Mouse (Mus musculus): ENCODE measurements around the gene Cdc34. TPM values are rescaled to one million over a fixed set of nuclear protein-coding genes. Genes with fewer than 3 reads are reported as not detected.
A peak's percentile ranks its signal among the peaks of the same experiment; 100 is the strongest.

Cdc34 gene
- polyA plus RNA-seq, 1 experiment from 2014 or later = 196 TPM

DNA sequence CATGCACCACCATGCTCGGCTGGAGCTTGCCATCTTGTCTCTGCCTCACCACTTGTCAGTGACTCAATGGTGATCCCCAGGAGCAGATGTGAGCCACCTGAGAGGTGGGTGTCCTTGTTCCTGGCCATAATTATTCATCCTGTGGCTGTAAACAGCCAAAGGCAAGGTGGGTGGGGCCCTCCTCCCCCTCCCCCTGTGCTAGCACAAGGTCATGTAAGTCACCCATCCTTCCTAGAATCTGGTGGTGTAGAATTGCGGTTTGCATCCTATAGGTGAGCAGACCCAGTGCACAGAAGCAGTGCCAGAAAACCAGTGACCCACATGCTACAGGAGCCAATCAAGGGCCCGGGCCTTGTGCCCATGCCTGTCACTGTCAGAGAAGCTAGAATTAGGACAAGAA is 8.9 kb upstream of the Cdc34 start:
- no peak overlapping the region for H3K9ac ChIP-seq
- H3K9me3 ChIP-seq (replicated peaks) = no peaks in the 10 kb centered on the region
- no peak overlapping the region for H3K4me2 ChIP-seq
- peaks cover 28% of the 10 kb centered on the region for H3K4me1 ChIP-seq
- WGBS (ENCODE audit: insufficient replicate concordance) = 75% methylated on average over 3 of the region's 3 CpGs
- no peak overlapping the region for H3K4me3 ChIP-seq
- H3K27me3 ChIP-seq (replicated peaks) = peaks cover 11% of the 10 kb centered on the region
- no peak overlapping the region for H3K27ac ChIP-seq
- ATAC-seq = no peak
- H3K36me3 ChIP-seq = peaks cover 17% of the 10 kb centered on the region

DNA sequence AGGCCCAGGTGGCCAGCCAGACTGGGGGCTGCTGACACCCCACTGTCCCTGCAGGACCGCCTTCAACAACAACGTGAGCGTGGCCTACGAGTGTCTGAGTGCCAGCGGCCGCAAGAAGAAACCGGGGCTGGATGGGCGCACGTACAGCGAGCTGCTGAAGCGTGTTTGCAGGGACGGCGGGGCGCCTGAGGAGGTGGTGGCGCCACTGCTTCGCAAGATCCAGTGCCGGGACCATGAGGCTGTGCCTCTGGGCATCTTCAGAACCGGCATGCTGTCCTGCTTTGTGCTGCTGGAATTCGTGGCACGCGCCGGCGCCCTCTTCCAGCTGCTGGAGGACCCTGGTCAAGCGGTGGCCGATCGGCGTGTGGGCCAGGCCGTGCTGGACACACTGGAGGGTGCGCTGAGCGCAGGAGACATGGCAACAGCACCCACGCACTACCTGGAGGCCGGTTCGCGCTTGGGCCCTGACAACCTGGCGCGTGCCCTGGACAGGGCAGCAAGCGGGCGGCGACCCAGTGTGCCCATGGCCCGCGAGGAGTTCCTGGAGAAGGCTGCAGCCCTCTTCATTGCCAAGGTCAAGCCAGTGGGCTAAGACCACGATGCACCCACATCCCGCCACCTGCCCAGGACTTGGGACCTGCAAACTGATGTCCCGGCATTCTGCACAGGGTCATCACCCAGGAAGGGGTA is 6.5 kb upstream of the Cdc34 start:
- Histone ChIP-seq H3K4me2 (no peak overlapping the region), H3K4me1 (peaks cover 19% of the 10 kb centered on the region), H3K4me3 (no peak overlapping the region)

DNA sequence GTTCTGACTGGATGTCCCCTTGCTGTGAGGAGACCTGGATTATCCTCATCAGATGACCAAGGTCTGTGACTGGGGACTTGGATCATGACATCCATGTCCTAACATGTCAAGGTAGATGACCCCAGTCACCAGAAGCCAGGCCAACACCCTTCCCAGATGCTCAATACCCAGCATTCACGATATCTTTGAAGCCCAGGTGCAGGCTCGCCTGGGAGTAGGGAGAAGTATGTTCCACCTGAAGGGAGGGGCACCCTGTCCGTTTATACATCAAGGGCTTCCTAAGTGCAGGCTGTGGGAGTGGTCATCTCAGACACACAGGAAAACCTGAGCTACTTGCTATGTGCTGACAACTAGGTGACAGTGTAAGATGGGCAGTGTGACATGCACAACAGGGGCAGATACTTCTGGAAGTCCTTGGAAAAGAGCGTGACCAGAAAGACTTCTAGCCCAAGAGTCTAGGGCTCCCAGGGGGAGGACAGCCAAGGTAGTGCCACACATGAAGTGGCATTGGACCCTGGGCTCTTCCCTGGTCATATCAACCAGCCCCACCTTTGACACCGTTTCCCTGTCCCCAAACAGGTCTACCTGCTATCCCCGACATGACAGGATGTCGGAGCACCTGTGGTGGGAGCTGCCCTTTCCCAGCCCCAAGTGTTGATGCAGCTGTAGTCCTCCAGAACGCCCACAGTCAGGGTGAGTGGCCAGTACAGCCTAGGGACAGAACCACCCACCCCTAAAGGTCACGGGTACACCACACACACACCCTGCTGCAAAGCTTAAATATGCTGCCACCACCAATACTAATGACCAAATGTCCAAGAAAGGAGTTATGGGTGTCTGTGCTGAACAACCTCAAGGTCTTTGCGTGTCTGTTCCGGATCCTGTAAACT is 1.1 kb upstream of the Cdc34 start:
- peaks cover 14% of the 10 kb centered on the region for H3K27me3 ChIP-seq (replicated peaks)
- no peaks in the 10 kb centered on the region for H3K9me3 ChIP-seq (replicated peaks)
- peaks cover 41% of the 10 kb centered on the region for H3K4me1 ChIP-seq
- H3K27ac ChIP-seq = peak overlapping the region; percentile 96
- peak overlapping the region; percentile 87 for H3K4me2 ChIP-seq
- H3K9ac ChIP-seq = peak overlapping the region; percentile 70
- H3K4me3 ChIP-seq = peak overlapping the region; percentile 94
- ATAC-seq = peak; percentile 18
- H3K36me3 ChIP-seq = peaks cover 28% of the 10 kb centered on the region
- 26% methylated on average over 11 of the region's 11 CpGs for WGBS (ENCODE audit: insufficient replicate concordance)

More for the DNA sequence above, 6.5 kb upstream of the Cdc34 start:
- H3K9me3 ChIP-seq (replicated peaks) = no peaks in the 10 kb centered on the region
- peaks cover 17% of the 10 kb centered on the region for H3K36me3 ChIP-seq
- 53% methylated on average over 44 of the region's 44 CpGs for WGBS (ENCODE audit: insufficient replicate concordance)
- H3K27me3 ChIP-seq (replicated peaks) = peaks cover 21% of the 10 kb centered on the region
- no peak overlapping the region for H3K9ac ChIP-seq
- no peak overlapping the region for H3K27ac ChIP-seq
- ATAC-seq = no peak

DNA sequence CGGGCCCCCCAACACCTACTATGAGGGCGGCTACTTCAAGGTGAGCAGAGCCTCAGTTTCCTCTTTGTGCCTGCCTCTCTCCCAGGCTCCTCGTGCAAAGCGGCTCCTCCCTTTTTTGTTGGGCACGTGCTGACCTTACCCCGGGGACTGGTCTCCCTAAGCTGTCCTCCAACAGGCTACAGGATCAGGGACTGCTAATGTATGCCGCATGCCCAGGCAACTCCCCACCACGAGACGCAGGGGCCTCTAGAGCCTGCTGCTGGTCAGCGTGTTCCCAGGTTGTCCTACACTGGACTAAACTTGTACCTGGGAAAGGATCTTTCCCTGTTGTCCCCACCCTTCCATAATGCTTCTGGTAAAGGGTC is 538 bp downstream of the Cdc34 start:
- H3K27me3 ChIP-seq (replicated peaks) = peaks cover 10% of the 10 kb centered on the region; the same call in 1 of the 2 replicates
- peak overlapping the region; percentile 96 for H3K27ac ChIP-seq
- ATAC-seq = no peak
- H3K4me2 ChIP-seq = peak overlapping the region; percentile 87
- H3K4me3 ChIP-seq = peak overlapping the region; percentile 94
- peaks cover 41% of the 10 kb centered on the region for H3K36me3 ChIP-seq
- H3K4me1 ChIP-seq = peaks cover 41% of the 10 kb centered on the region
- 0% methylated on average over 10 of the region's 10 CpGs for WGBS (ENCODE audit: insufficient replicate concordance)
- peak overlapping the region; percentile 91 for H3K9ac ChIP-seq
- H3K9me3 ChIP-seq (replicated peaks) = no peaks in the 10 kb centered on the region

DNA sequence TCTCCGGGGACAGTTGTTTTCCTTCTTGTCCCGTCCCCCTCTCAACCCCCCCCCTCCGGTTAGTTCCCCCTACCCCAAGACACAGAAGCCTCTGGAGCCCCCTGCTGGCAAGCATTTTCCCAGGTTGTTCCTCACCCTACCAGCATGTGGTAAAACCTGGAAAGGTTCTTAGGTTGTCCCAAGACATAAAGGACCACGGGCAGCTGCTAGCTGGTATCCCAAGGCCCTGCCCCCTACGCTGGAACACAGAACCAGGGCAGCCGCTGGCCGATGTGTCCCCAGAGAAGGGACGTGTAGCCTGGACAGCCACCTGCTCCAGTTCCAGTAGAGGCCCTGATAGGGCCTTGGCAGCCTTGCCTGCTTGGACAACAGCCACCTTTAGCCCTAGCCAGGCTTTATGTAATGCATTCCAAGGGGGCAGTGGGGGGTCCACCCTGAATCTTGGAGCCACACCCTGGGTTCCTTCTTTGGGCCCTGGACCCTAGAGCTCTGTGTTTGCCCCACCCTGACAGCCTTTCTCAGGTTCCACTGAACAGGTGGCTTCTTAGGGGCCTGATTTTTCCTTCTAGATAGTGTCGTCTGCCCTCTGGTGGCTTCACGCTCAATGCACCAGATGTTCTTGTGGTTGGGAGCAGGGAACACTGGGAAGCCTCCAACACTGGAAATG is 1.1 kb downstream of the Cdc34 start:
- peak overlapping the region; percentile 94 for H3K4me3 ChIP-seq
- H3K27ac ChIP-seq = peak overlapping the region; percentile 96
- peak overlapping the region; percentile 87 for H3K4me2 ChIP-seq
- H3K36me3 ChIP-seq = peaks cover 47% of the 10 kb centered on the region
- H3K4me1 ChIP-seq = peaks cover 41% of the 10 kb centered on the region
- H3K9me3 ChIP-seq (replicated peaks) = no peaks in the 10 kb centered on the region
- H3K27me3 ChIP-seq (replicated peaks) = peaks cover 10% of the 10 kb centered on the region; the same call in 1 of the 2 replicates
- WGBS (ENCODE audit: insufficient replicate concordance) = 3% methylated on average over 10 of the region's 10 CpGs
- peak overlapping the region; percentile 91 for H3K9ac ChIP-seq
- no peak for ATAC-seq

DNA sequence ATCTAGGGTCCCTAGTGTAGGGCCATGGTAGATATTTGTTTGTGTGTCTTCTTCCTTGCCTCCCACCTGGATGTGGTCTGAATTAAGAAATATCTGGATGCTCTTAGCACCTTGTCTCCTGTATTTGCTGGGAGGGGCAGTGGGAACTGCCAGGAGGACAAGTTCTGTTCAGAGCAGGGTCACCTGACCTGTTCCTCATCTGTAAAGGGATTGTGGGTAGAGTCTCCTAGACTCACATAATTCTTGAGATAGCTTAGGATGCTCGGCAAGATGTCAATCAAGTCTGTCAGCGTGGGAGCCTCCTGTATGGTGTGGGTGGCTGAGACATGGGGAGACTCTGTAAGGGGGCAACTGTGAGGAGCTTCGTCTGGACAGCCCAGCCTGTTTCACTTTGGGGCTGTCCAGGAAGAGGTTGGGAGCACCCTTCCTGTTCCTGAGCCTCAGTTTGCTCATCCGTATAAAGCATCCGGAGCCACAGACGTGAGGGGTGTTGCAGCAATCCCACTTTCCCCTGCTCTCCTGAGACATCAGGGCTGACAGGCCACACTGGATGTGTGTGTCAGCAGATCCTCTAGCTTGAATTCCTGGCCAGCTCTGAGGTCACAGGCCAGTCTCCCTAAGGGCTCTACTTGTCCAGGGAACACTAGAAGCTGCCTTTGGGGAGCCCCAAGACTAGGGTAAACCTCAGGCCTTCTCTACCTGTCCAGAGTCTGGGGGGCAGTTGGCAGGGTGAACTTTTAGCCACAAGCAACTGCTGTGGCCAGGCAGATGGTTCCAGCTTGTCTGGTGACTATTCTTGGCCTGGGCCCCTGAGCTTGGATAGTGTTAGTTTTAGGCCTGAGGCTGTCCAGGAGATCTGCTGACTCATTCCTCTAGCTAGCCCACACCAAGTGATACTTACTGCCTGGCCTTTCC is 2.0 kb downstream of the Cdc34 start:
- Histone ChIP-seq H3K4me2 (peak overlapping the region; percentile 87), H3K4me3 (peak overlapping the region; percentile 94), H3K4me1 (peaks cover 41% of the 10 kb centered on the region), H3K9me3 (replicated peaks) (no peaks in the 10 kb centered on the region), H3K9ac (peak overlapping the region; percentile 91), H3K27me3 (replicated peaks) (peaks cover 4% of the 10 kb centered on the region; the same call in 1 of the 2 replicates), H3K27ac (peak overlapping the region; percentile 96), H3K36me3 (peaks cover 56% of the 10 kb centered on the region)
- no peak for ATAC-seq
- WGBS (ENCODE audit: insufficient replicate concordance) = 68% methylated on average over 6 of the region's 6 CpGs

DNA sequence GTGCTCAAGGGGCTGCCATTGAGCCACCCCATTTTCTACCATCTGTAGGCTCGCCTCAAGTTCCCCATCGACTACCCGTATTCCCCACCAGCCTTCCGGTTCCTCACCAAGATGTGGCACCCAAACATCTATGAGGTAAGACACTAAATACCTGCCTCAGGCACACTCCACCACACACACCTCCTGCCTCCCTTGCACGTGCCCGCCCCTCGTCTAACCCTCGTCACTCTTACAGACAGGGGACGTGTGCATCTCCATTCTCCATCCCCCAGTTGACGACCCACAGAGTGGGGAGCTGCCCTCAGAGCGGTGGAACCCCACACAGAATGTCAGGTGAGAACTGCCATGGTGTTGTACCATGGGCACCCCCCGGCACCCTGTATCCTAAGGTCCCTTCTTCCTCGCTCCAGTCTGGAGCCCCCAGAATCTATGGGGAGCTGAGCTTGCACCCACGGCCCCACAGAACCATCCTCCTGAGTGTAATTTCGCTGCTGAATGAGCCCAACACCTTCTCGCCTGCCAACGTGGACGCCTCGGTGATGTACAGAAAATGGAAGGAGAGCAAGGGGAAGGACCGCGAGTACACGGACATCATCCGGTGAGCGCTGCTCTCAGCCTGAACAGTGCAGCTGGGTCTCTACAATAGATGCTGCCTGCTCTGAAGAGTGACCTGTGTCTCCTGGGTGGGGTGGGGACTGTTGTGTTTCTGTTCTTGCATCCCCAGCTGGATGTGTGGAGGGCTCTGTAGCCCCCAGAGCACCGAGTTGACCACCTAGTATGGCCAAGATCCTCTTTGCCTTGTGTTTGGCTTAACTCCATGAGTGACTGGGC is 3.0 kb downstream of the Cdc34 start:
- no peak for ATAC-seq
- WGBS (ENCODE audit: insufficient replicate concordance) = 91% methylated on average over 25 of the region's 25 CpGs
- no peaks in the 10 kb centered on the region for H3K27me3 ChIP-seq (replicated peaks)
- peak overlapping the region; percentile 96 for H3K27ac ChIP-seq
- peaks cover 41% of the 10 kb centered on the region for H3K4me1 ChIP-seq
- peak overlapping the region; percentile 91; the same call in 1 of the 2 replicates for H3K9ac ChIP-seq
- peaks cover 64% of the 10 kb centered on the region for H3K36me3 ChIP-seq
- no peaks in the 10 kb centered on the region for H3K9me3 ChIP-seq (replicated peaks)
- peak overlapping the region; percentile 87 for H3K4me2 ChIP-seq
- 0 out of 2 replicates have a peak overlapping the region, but pooled peaks have one; percentile 94 for H3K4me3 ChIP-seq

DNA sequence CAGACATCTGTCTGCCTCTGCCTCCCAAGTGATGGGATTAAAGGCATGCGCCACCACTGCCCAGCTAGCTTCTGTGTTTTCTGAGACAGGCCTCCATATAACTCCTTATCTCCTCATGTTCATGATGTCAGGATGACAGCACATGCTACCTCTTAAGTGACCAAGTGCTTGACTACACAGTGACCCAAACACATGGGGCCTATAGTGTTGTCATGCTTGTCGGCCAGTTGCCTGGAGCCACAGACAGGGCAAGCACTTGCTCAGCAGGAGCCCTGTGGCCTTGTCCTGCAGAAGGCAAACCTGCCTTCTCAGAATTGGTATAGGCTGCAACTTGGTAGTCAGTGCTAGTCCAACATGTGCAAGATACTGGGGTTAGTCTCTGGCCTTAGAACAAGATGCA is 4.2 kb downstream of the Cdc34 start:
- Histone ChIP-seq H3K27ac (no peak overlapping the region), H3K9me3 (replicated peaks) (no peaks in the 10 kb centered on the region), H3K4me1 (peaks cover 29% of the 10 kb centered on the region), H3K4me2 (no peak overlapping the region), H3K36me3 (peaks cover 64% of the 10 kb centered on the region), H3K9ac (no peak overlapping the region), H3K4me3 (no peak overlapping the region), H3K27me3 (replicated peaks) (no peaks in the 10 kb centered on the region)
- ATAC-seq = no peak
- 82% methylated on average over 2 of the region's 2 CpGs for WGBS (ENCODE audit: insufficient replicate concordance)

DNA sequence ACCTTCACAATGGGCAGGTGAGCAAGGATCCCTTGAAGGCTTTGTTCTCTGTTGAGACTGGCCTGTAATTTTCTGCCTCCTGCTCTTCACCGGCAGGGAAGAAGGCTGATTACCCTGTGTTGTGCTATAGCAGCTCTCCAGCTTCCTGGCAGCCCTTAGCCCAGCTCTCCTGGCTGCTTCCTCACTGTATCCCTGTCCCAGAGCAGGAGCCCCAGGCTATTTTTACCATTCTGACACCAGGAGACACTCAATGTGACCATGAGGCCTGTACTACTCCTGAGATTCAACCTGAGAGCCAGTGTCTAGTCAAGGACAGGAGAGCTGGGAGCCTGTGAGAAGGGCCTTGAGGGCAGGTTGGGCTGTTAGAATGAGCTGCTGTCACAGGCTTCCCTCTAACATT is 4.7 kb downstream of the Cdc34 start:
- WGBS (ENCODE audit: insufficient replicate concordance) = 100% methylated on average over 1 of the region's 1 CpGs
- Histone ChIP-seq H3K27me3 (replicated peaks) (no peaks in the 10 kb centered on the region), H3K9ac (no peak overlapping the region), H3K27ac (no peak overlapping the region), H3K4me2 (no peak overlapping the region), H3K9me3 (replicated peaks) (no peaks in the 10 kb centered on the region), H3K4me1 (peaks cover 27% of the 10 kb centered on the region), H3K36me3 (peaks cover 65% of the 10 kb centered on the region), H3K4me3 (no peak overlapping the region)
- ATAC-seq = no peak

DNA sequence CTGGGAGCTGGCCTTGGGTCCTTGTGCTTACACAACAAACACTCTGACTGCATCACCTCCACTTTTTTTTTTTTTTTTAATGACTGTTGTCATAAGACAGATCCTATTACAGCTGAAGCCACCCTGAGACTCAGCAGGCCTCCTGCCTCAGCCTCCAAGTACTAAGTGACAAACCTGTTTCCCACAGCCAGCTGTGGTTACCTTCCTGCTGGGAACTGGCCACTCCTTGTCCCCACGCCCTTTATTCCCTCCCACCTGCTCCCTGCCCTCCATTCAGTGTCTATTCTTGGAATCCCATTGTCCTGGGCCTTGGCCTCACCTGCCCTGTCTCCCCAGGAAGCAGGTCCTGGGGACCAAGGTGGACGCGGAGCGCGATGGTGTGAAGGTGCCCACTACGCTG is 5.5 kb downstream of the Cdc34 start:
- no peak for ATAC-seq
- H3K27me3 ChIP-seq (replicated peaks) = no peaks in the 10 kb centered on the region
- no peak overlapping the region for H3K9ac ChIP-seq
- H3K4me3 ChIP-seq = no peak overlapping the region
- H3K4me1 ChIP-seq = peaks cover 27% of the 10 kb centered on the region
- WGBS (ENCODE audit: insufficient replicate concordance) = 89% methylated on average over 6 of the region's 6 CpGs
- H3K4me2 ChIP-seq = no peak overlapping the region
- no peak overlapping the region for H3K27ac ChIP-seq
- H3K9me3 ChIP-seq (replicated peaks) = peaks cover 8% of the 10 kb centered on the region
- peaks cover 71% of the 10 kb centered on the region for H3K36me3 ChIP-seq

All from liver, embryonic 12.5 days (tissue).